Mouse (Mus musculus) small intestine, adult 2 months (tissue): ENCODE measurements around the gene Tmem95. TPM values are rescaled to one million over a fixed set of nuclear protein-coding genes. Genes with fewer than 3 reads are reported as not detected.
A peak's percentile ranks its signal among the peaks of the same experiment; 100 is the strongest.

Source experiments
- H3K27ac ChIP-seq: fragments of 200-500 bp; 2 replicates; pipeline ENCODE4 v1.5.1; 2012; ENCODE audit warnings: low read depth, low read length, control low read depth, inconsistent platforms; ENCODE audit not compliant: insufficient read depth
- H3K27me3 ChIP-seq: fragments of 200-500 bp; 2 replicates; pipeline ENCODE4 v1.6.1; 2012; ENCODE audit warnings: mild to moderate bottlenecking, moderate library complexity, low read length, inconsistent platforms; ENCODE audit not compliant: control insufficient read depth, insufficient read depth
- H3K36me3 ChIP-seq: fragments of 200-500 bp; 2 replicates; pipeline ENCODE4 v1.6.1; 2012; ENCODE audit warnings: mild to moderate bottlenecking, low read length, control low read depth, inconsistent platforms; ENCODE audit not compliant: control insufficient read depth, insufficient read depth
- H3K4me1 ChIP-seq: fragments of 200-500 bp; 2 replicates; pipeline ENCODE4 v1.6.1; 2012; ENCODE audit warnings: low read length, inconsistent platforms, mixed read lengths; ENCODE audit not compliant: control insufficient read depth, insufficient read depth, insufficient read length
- H3K4me3 ChIP-seq: fragments of 200-500 bp; 2 replicates; pipeline ENCODE4 v1.5.1; 2012; ENCODE audit warnings: low read depth, mild to moderate bottlenecking, control low read depth, inconsistent platforms, low read length, moderate library complexity
- CTCF ChIP-seq: fragments of 200-500 bp; IDR thresholded peaks from 2 replicates; pipeline ENCODE4 v1.5.1; 2012; ENCODE audit warnings: low read depth, mild to moderate bottlenecking, control low read depth, inconsistent platforms, low read length, moderate library complexity, mixed read lengths; ENCODE audit not compliant: insufficient replicate concordance, insufficient read length; ENCODE audit errors: extremely low read depth
- POLR2A ChIP-seq: fragments of 200-500 bp; IDR thresholded peaks from 2 replicates; pipeline ENCODE4 v1.6.1; 2012; ENCODE audit warnings: low read depth, mild to moderate bottlenecking, control low read depth, inconsistent platforms, low read length, moderate library complexity
- WGBS: fragments of 180-500 bp; shearing (Covaris S2); methylation state at CpG from one replicate; pipeline ENCODE4 v1.1.7; 2018; 5-methylcytosine and 5-hydroxymethylcytosine counted together
- polyA plus RNA-seq: library from polyadenylated mRNA; depleted of rRNA; stranded (reverse); fragments of >200 nt; gene quantifications from 2 replicates; pipeline ENCODE4 v1.2.3, GENCODE M21; 2012

Gene Tmem95
- polyA plus RNA-seq, 1 experiment, result not detected

GRCm38 (mm10) chr11:69883527-69884151, 5.8 kb upstream of the Tmem95 start:
- H3K36me3 ChIP-seq, result no peaks in the 10 kb centered on the region
- TF ChIP-seq POLR2A, result no peak
- TF ChIP-seq CTCF, result no peak
- H3K27ac ChIP-seq, result 0 out of 2 replicates have a peak overlapping the region, but pooled peaks have one; percentile 25
- H3K4me3 ChIP-seq, result no peak overlapping the region
- peaks cover 10% of the 10 kb centered on the region for H3K4me1 ChIP-seq
- WGBS, result 80% methylated on average over 8 of the region's 8 CpGs
- no peaks in the 10 kb centered on the region for H3K27me3 ChIP-seq

GRCm38 (mm10) chr11:69883066-69883465, 5.2 kb upstream of the Tmem95 start:
- H3K27ac ChIP-seq, result no peak overlapping the region
- TF ChIP-seq CTCF (peak; percentile 48; the same call in 1 of the 2 replicates), POLR2A (no peak)
- peaks cover 10% of the 10 kb centered on the region for H3K4me1 ChIP-seq
- no peaks in the 10 kb centered on the region for H3K36me3 ChIP-seq
- no peak overlapping the region for H3K4me3 ChIP-seq
- H3K27me3 ChIP-seq, result no peaks in the 10 kb centered on the region
- 67% methylated on average over 4 of the region's 4 CpGs for WGBS

- peaks cover 10% of the 10 kb centered on the region for H3K4me1 ChIP-seq
- H3K4me3 ChIP-seq, result peak overlapping the region; percentile 68
- no peaks in the 10 kb centered on the region for H3K27me3 ChIP-seq
- TF ChIP-seq POLR2A (no peak), CTCF (no peak)
- peak overlapping the region; percentile 75 for H3K27ac ChIP-seq
- no peaks in the 10 kb centered on the region for H3K36me3 ChIP-seq
- 61% methylated on average over 21 of the region's 21 CpGs for WGBS
These were observed 4.2 kb upstream of the Tmem95 start for GRCm38 (mm10) chr11:69881787-69882670.

GRCm38 (mm10) chr11:69880853-69881603, 3.2 kb upstream of the Tmem95 start, which contains the start of gene Kctd11:
TSS of gene Kctd11 (minus strand) at chr11:69881406.
- Histone ChIP-seq H3K27me3 (no peaks in the 10 kb centered on the region), H3K27ac (peak within 1 kb of the TSS; percentile 75), H3K4me1 (peaks cover 11% of the 10 kb centered on the region), H3K4me3 (peak within 1 kb of the TSS; percentile 68), H3K36me3 (no peaks in the 10 kb centered on the region)
- TF ChIP-seq CTCF (peak; percentile 30; the same call in 1 of the 2 replicates), POLR2A (peak; percentile 73; the same call in 1 of the 2 replicates)
- under 1% methylated on average over 46 of the region's 46 CpGs for WGBS

DNA sequence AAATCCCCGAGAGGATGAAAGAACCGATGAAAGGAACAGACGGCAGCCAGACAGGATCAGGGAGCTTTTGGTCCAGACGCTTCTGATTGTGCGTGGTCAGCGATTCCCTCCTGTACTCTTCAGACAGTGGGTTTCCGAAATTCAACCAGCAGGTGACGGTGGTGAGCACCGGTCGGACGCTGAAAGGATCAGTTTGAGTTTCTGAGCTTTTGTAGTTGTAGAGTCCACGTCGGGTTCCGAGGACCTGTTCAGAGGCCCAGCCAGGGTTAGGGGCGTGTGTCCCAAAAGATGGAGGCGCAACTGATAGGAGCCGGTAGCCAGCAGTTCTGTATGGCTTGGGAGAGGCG, 2.7 kb upstream of the Tmem95 start:
- WGBS, result under 1% methylated on average over 18 of the region's 18 CpGs

DNA sequence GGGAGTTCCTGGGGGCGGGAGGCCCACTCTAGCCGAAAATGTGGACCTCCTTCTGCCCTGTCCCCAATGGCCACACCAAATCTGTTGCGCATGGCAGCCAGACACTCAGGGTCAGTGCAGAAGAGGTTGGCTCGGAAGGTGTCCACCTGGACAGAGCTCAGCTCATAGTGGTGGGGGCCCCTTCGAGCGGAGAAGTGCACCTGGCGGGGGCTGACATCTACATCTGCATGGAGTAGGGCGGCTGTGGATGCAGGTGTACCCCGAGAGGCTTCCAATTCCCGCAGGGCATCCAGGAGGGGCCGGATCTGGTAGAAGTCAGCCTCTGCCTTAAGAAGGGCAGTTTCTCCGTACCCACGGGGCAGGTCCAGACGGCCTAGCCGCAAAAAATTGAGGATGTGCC, 1.9 kb upstream of the Tmem95 start:
- peak overlapping the region; percentile 68 for H3K4me3 ChIP-seq
- H3K27me3 ChIP-seq, result no peaks in the 10 kb centered on the region
- whole genome bisulfite sequencing, result 50% methylated on average over 15 of the region's 15 CpGs
- H3K27ac ChIP-seq, result no peak overlapping the region
- peaks cover 11% of the 10 kb centered on the region for H3K4me1 ChIP-seq
- TF ChIP-seq POLR2A (no peak), CTCF (no peak)
- no peaks in the 10 kb centered on the region for H3K36me3 ChIP-seq

More for the DNA sequence above, 2.7 kb upstream of the Tmem95 start:
- Histone ChIP-seq H3K4me1 (peaks cover 11% of the 10 kb centered on the region), H3K27me3 (no peaks in the 10 kb centered on the region), H3K27ac (peak overlapping the region; percentile 75), H3K36me3 (no peaks in the 10 kb centered on the region), H3K4me3 (peak overlapping the region; percentile 68)
- TF ChIP-seq POLR2A (no peak), CTCF (peak; percentile 77; the same call in 1 of the 2 replicates)
